Mouse (Mus musculus) cerebellum, adult 2 months (tissue): ENCODE data around the gene Tubb2b.

Experiments used
- CTCF ChIP-seq: fragments of 200-500 bp; IDR thresholded peaks from 2 replicates; pipeline ENCODE4 v1.5.1; 2011; ENCODE audit warnings: low read depth, mild to moderate bottlenecking, control low read depth, low read length, moderate library complexity, borderline replicate concordance; ENCODE audit not compliant: insufficient read depth
- POLR2A ChIP-seq: fragments of 200-500 bp; IDR thresholded peaks from 2 replicates; pipeline ENCODE4 v1.6.1; 2011; ENCODE audit warnings: low read length, control low read depth, borderline replicate concordance; ENCODE audit not compliant: insufficient read depth

- TF ChIP-seq POLR2A (no peak), CTCF (no peak)
These were observed 3.2 kb upstream of the Tubb2b start for GRCm38 (mm10) chr13:34133326-34134071.
